Mouse (Mus musculus) activated CD4-positive, CD25-positive, alpha-beta regulatory T cell, adult 4 months (primary cell): ENCODE data around the gene Hoxc8. TPM values are rescaled to one million over a fixed set of nuclear protein-coding genes. Genes with fewer than 3 reads are reported as not detected.
A peak's percentile ranks its signal among the peaks of the same experiment; 100 is the strongest.

Source experiments
- ATAC-seq: one replicate; pipeline ENCODE4 v1.8.0; 2017
- polyA plus RNA-seq, 2 experiments: library from polyadenylated mRNA; unstranded; fragments of 100-300 nt; shearing (Covaris generic); gene quantifications; one replicate each; pipeline ENCODE4 v1.2.1; 2017

Hoxc8 gene
- polyA plus RNA-seq, 2 experiments from 2014 or later: 0.15 TPM; not detected in 1

- ATAC-seq: no peak
Observed at GRCm38 (mm10) chr15:102983716-102984115, 6.7 kb upstream of the Hoxc8 start.

DNA sequence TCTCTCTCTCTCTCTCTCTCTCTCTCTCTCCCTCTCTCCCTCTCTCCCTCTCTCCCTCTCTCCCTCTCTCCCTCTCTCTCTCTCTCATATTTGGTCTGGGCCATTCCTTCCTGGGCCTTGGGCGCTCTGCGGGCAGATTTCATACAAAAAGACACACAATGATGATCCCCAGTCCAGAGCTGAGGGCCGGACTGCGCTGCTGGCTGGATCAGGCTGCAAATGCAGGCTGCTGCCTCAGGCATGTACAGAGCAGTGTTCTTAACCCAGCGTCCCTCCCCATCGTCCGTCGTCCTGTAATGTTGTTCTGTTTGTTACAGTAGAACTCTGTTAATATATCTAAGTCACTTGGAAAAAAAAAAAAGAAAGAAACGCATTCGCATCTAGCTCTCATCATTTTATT is 5.9 kb upstream of the Hoxc8 start:
- no peak for ATAC-seq

DNA sequence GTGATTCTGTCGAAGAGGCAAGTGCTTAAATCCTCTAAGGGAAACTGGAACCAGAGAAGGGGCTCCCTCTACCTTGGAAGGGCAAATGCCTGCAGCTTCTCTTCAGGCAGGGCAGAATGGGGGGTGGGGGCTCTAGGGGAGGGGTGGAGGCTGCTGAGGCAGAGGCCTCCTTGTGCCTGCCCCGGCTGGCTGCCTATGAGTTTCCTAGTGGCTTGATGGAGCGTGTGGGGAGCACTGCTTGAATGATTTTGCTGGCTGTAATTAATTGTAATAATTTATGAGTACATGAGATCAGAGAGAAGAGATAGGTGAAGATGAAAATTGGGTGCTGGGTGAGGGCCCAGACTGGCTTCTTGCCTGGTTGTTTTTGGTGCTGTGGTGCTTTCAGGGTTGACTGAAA is 5.5 kb upstream of the Hoxc8 start:
- no peak for ATAC-seq

- peak; percentile 65 for ATAC-seq
Observed at GRCm38 (mm10) chr15:102987124-102987833, 3.1 kb upstream of the Hoxc8 start.

DNA sequence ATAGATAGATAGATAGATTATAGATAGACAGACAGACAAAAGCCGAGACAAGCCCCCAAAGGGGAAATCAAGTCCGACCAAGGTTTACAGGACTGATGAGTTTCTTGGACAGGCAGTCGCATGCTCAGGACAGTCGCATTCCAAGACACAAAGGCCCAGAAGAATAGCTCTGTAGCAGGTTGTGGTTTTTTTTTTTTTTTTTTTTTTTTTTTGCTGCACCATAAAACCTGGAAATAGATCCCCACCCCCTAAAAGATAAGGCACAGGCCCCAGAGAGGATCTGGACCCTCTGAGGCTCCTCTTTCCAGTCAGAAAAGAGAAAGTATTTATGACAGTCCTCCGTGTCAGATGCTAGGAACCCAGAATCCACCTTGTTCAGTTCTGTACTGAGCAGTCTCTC is 2.3 kb upstream of the Hoxc8 start:
- no peak for ATAC-seq

GRCm38 (mm10) chr15:102991782-102992181 is 1.4 kb downstream of the Hoxc8 start:
- no peak for ATAC-seq

DNA sequence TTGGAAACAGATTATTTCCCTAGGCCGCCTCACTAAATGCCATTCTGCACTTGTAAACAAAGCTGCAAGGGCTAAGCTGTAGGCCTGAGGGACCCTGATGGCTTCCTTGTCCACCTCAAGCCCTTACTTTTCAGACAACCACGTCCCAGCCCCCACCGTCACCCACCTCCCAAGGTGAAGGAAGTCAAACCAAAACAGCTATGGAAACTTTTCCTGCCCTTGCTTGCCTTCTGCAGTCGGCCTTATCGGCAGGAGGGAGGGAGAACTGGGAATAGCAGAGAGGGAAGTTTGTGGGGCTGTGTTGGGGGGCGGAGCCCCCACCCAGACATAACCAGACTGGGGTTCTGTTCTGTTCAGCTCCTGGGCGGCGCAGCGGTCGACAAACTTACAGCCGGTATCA is 1.8 kb downstream of the Hoxc8 start:
- no peak for ATAC-seq

DNA sequence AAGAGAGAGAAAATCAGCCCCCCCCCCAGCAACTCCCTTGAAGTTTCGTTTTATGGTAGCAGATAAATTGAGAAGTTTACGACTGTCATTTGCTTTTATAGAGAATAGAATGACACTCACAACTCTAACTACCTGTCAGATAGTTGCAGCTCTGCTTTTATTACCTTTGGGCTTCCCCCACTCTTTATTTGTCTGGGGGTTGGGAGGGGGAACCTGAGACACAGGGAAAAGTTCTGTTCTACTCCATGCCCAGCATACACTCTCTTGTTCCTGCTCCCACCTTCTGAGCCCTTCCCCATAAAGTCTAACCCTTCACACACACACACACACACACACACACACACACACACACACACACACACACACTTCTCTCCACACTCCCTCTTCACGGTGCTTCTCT is 2.5 kb downstream of the Hoxc8 start:
- no peak for ATAC-seq

DNA sequence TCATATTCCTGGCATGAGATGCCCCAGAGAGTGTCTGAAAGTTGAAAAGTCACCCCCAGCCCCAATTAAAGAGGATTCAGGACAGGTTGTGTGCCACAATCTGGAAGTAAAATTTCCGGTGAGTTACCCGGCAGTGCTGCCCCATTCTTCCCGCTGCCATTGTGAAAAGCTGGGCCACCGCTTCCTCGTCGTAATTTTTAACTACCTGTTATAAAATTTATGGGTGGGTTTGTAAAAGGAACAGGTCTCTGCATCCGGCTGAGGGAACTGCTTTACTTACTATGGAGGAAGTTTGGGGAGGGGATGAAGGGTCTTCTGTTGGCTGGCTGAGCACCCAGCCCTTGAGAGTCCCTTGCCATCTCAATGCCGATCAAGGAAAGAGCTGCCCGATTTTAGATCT is 6.1 kb downstream of the Hoxc8 start:
- ATAC-seq: no peak

- no peak for ATAC-seq
Observed at GRCm38 (mm10) chr15:102997431-102997830, 7.0 kb downstream of the Hoxc8 start.

- no peak for ATAC-seq
Observed at GRCm38 (mm10) chr15:102997939-102998355, 7.5 kb downstream of the Hoxc8 start, which contains the start of gene Hoxc6. Gene Hoxc6 (plus strand): TSS chr15:102998257.

- ATAC-seq: peak; percentile 10
Observed at GRCm38 (mm10) chr15:102998608-102999182, 8.3 kb downstream of the Hoxc8 start.

- peak; percentile 84 for ATAC-seq
Observed at GRCm38 (mm10) chr15:102999183-102999831, 8.9 kb downstream of the Hoxc8 start.

GRCm38 (mm10) chr15:102999955-103000354 is 9.5 kb downstream of the Hoxc8 start:
- ATAC-seq: no peak

GRCm38 (mm10) chr15:103000501-103000901 is 10.1 kb downstream of the Hoxc8 start:
- ATAC-seq: no peak

GRCm38 (mm10) chr15:103001370-103001769 is 11.0 kb downstream of the Hoxc8 start:
- no peak for ATAC-seq

DNA sequence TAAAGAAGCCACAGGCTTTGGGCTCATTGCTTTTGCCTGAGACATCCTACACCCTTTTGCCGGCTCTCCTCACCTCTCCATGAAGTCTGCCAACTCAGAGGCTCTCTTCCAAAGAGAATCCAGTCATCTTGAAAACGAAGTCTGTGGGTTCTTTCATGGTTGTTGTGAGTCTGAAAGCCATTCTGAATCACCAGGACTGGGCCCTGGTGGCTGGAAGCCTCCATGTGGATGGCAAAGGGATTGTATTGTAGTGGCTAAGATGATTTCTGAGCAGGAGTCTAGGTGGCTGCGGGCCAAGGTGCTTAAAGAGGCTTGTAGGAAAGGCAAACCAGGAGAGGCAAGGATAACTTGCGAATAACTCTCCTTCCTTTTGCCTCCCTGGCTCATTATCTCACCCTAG is 11.7 kb downstream of the Hoxc8 start:
- ATAC-seq: no peak

- no peak for ATAC-seq
Observed at GRCm38 (mm10) chr15:103002821-103003448, 12.5 kb downstream of the Hoxc8 start.

GRCm38 (mm10) chr15:103005308-103005707 is 14.9 kb downstream of the Hoxc8 start:
- ATAC-seq: no peak

DNA sequence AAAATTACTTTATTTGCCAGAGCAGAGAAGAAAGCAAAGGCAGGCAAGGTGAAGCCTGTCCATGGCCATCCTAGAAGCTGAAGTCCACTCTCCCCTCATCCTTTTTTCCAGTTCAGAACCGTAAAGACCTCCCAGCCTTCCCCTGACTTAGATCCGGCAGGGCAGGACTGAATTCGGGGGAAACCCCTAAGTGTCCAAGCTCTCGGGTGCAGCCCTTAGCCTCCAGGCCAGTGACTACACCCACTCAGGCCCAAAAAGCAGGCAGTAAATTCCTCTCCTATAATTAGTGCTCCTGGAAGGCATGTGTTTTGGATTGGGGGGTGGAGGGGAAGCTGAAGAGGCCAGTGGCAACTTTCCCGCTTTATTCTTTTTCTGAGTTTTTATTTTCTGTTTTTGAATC is 15.4 kb downstream of the Hoxc8 start:
- ATAC-seq: no peak

- no peak for ATAC-seq
Observed at GRCm38 (mm10) chr15:103006326-103006725, 15.9 kb downstream of the Hoxc8 start.

GRCm38 (mm10) chr15:103009265-103010111 is 19.1 kb downstream of the Hoxc8 start:
- no peak for ATAC-seq
